Mouse (Mus musculus): ENCODE results near the gene Dda1. TPM values are rescaled to one million over a fixed set of nuclear protein-coding genes. Genes with fewer than 3 reads are reported as not detected.
A peak's percentile ranks its signal among the peaks of the same experiment; 100 is the strongest.

The Dda1 gene
- polyA plus RNA-seq, 1 experiment = 126 TPM

DNA sequence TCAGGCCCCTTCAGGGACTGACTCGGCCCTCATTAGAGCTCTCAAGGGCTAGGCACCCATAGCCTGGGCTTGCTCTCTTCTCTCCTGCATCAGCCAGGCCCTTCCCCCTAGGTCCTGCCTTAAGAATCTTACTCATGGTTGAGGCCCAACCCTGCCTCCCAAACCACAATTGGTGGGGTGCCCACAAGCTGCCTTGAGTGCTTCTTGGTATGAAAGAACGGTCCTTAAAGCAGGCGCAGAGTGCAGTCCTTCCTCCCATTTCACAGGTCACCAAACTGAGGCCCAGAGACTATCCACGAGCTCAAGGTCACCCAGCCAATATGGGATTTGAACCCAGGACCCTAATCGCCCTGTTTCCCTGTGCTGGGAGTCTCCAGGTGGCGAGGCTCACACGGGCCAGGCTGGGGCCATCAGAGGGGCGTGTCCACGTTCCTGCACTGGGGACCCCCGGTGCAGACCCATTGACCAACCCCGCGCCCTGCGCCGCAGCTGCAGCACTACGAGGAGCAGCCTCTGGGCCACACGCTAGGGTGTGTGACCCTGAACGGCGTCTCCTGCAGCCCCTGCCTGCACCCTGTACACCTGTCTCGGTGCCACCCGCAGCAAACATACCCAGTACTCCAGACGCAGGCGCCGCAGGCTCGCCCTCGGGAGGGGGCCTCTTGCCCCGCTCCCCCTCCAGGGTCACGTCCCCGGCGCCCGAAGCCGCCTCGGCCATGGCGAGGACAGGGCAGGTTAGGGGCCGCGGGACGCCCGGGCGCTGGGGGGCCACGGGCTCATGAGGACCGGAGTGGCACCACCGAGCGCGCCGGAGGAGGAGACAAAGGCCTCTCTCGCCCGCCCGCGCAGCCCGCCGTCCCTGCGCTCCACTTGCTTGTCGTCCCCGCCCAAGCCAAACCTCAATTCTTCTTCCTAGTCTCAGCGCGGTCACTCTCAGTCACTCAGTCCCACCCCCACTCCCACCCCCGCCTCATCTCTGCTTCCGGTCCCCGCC is 16.4 kb downstream of the Dda1 start, which contains the start of gene Ano8:
Gene Ano8, minus strand, starts transcription at position 822 of the 994 bp plus-strand sequence.
- Histone ChIP-seq H3K4me3 (ENCODE audit: insufficient read depth, low read length) (peak within 1 kb of the TSS; percentile 88), H3K27ac (ENCODE audit: insufficient read depth, low read length) (peak within 1 kb of the TSS; percentile 88; the same call in 1 of the 2 replicates), H3K4me1 (ENCODE audit: control insufficient read depth, insufficient read depth, low read length) (peaks cover 5% of the 10 kb centered on the region; the same call in 1 of the 2 replicates)
- TF ChIP-seq POLR2A (IDR thresholded peaks at IDR 0.05; ENCODE audit: extremely low read depth, insufficient read depth, low read length) (peak; percentile 47; the same call in 1 of the 2 replicates), CTCF (IDR thresholded peaks at IDR 0.05; ENCODE audit: extremely low read depth, insufficient read depth, low read length) (no peak)

DNA sequence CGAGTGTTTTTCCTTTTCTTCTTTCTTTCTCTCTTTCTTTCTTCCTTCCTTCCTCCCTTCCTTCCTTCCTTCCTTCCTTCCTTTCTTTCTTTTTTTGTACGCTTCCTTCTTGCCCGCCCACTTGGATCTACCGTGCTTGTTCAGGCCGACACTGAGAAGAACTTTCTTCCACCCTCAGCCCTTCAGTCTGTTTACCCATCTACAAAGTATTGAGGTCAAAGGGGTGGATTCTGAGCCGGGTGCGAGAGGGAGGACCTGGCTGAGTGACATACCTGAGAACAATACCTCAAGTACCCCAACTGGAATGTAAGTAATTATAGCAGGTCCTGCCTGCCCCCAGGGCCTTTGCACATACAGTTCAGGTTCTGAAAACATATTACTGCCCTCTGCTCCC is 17.1 kb downstream of the Dda1 start:
- Histone ChIP-seq H3K4me3 (ENCODE audit: insufficient read depth, low read length) (peak overlapping the region; percentile 88), H3K4me1 (ENCODE audit: control insufficient read depth, insufficient read depth, low read length) (peaks cover 5% of the 10 kb centered on the region; the same call in 1 of the 2 replicates), H3K27ac (ENCODE audit: insufficient read depth, low read length) (no peak overlapping the region)
- no peak for TF ChIP-seq POLR2A (IDR thresholded peaks at IDR 0.05; ENCODE audit: extremely low read depth, insufficient read depth, low read length)
- no peak for TF ChIP-seq CTCF (IDR thresholded peaks at IDR 0.05; ENCODE audit: extremely low read depth, insufficient read depth, low read length)

DNA sequence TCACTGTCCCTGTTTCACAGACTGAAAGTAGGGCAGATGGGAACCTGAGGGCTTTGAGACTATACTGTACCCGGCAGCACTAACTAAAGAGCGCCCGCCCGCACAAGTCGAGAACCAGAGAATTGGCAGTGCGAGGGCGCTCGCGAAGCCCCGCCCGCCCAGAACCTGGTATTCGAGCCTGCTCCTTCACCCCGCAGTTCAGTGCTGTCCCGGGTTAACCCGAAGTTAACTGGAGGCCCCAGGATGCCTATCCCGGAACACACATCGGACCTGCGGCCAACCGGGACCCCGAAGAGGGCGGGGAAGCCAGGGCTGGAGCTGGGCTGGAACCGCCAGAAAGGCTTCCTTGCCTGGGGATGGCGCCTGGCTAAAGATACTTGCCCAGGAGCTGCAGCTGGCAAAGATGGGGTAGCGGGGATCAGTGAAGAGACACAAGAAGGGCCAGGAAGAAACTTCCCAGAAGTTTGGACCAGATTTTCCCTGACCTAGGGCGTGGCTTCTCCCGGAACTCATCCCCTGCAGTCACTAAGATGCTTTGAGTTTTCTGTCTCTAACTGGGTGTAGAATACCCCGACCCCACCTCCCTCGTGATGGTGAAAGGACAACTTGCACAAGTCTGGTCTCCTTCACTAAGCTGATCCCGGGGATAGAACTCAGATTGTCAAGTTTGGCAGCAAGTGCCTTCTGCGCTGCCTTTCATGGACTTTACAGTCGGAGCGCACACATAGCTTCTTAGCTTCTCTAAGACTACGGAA is 18.9 kb downstream of the Dda1 start, which contains the start of gene Gtpbp3:
Gene Gtpbp3, plus strand, starts transcription at position 413 of the 755 bp plus-strand sequence.
- Histone ChIP-seq H3K4me3 (ENCODE audit: insufficient read depth, low read length) (peak within 1 kb of the TSS; percentile 78), H3K27ac (ENCODE audit: insufficient read depth, low read length) (no peak within 1 kb of the TSS), H3K4me1 (ENCODE audit: control insufficient read depth, insufficient read depth, low read length) (peaks cover 5% of the 10 kb centered on the region; the same call in 1 of the 2 replicates)
- TF ChIP-seq POLR2A (IDR thresholded peaks at IDR 0.05; ENCODE audit: extremely low read depth, insufficient read depth, low read length) = no peak
- no peak for TF ChIP-seq CTCF (IDR thresholded peaks at IDR 0.05; ENCODE audit: extremely low read depth, insufficient read depth, low read length)

DNA sequence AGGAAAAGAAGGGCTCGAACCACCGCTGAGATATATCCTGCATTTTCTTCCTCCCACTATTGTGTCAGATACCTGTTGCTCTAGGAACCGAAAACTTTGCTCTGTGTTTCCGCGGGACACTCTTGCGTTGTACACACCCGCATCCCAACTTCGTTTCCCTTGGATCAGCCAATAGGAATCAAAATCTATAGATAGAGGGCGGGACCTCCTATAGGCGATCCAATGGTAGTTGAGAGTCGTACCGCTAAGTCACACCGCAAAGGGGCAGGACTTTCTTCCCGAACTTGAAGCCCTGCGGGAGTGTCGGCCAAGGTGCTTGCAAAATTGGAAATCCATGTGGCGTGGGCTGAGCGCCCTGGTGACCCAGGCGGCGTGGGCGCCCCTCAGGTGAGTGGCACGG is 19.5 kb downstream of the Dda1 start:
- Histone ChIP-seq H3K4me3 (ENCODE audit: insufficient read depth, low read length) (peak overlapping the region; percentile 78), H3K27ac (ENCODE audit: insufficient read depth, low read length) (no peak overlapping the region), H3K4me1 (ENCODE audit: control insufficient read depth, insufficient read depth, low read length) (peaks cover 5% of the 10 kb centered on the region; the same call in 1 of the 2 replicates)
- TF ChIP-seq POLR2A (IDR thresholded peaks at IDR 0.05; ENCODE audit: extremely low read depth, insufficient read depth, low read length) = peak; percentile 89
- TF ChIP-seq CTCF (IDR thresholded peaks at IDR 0.05; ENCODE audit: extremely low read depth, insufficient read depth, low read length) = no peak

DNA sequence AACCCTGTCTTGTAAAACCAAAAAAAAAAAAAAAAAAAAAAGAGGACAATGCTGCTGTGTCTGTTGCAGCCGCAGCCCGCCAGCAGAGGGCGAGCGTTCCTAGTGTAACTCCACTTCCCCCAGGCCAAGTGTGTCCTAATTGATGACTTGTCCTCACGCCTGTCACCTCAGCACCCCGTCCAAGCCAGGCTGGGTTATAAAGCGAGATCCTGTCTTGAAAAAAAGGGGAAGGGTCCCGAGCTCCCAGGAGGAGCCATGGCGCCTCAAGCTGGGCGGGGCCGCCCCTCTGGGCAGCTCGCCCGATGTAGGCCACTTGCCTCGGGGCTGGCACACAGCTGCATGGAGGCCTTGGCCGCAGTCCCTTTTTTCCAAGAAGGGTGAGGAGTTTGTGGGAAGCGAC is 26.0 kb downstream of the Dda1 start:
- H3K4me3 ChIP-seq (ENCODE audit: insufficient read depth, low read length) = no peak overlapping the region
- H3K27ac ChIP-seq (ENCODE audit: insufficient read depth, low read length) = no peak overlapping the region
- H3K4me1 ChIP-seq (ENCODE audit: control insufficient read depth, insufficient read depth, low read length) = no peaks in the 10 kb centered on the region
- TF ChIP-seq CTCF (IDR thresholded peaks at IDR 0.05; ENCODE audit: extremely low read depth, insufficient read depth, low read length) = peak; percentile 55
- no peak for TF ChIP-seq POLR2A (IDR thresholded peaks at IDR 0.05; ENCODE audit: extremely low read depth, insufficient read depth, low read length)

DNA sequence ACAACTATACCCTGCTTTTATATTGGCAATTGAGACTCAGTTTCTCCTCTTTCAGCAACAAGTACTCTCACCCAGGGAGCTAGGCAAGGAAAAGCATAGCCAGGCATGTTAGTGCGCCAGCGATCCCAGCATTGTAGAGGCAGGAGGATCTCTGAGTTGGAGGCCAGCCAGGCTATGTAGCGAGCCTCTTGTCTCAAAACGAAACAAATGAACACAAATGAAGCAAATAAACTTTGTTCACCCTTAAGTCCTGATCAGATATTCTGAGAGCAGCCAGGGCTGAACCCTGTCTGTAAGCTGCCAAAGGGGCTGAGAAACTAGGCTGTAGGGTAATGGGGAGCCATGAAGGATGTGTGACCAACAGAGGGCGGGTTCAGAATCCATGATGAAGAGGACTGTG is 26.8 kb downstream of the Dda1 start:
- Histone ChIP-seq H3K4me3 (ENCODE audit: insufficient read depth, low read length) (no peak overlapping the region), H3K4me1 (ENCODE audit: control insufficient read depth, insufficient read depth, low read length) (no peaks in the 10 kb centered on the region), H3K27ac (ENCODE audit: insufficient read depth, low read length) (no peak overlapping the region)
- no peak for TF ChIP-seq POLR2A (IDR thresholded peaks at IDR 0.05; ENCODE audit: extremely low read depth, insufficient read depth, low read length)
- TF ChIP-seq CTCF (IDR thresholded peaks at IDR 0.05; ENCODE audit: extremely low read depth, insufficient read depth, low read length) = no peak

DNA sequence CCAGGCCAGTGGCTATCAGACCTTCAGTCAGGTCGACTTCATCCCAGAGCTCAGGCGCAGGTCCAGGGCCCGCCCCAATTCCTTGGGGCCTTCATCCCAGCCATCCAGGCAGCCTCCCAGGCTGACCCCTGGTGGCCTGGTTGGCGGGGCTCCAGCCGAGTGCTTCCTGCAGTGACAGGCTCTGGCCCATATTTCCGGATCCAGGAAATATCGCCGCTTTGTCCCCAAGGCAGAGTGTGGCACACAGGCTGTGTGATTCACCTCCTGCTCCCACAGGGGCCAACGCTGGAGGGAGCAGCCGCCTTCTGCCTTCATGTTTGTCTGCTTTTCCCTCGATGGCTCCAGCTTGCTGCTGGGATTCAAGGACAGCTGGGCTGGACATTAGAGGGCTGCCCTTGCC is 27.5 kb downstream of the Dda1 start:
- Histone ChIP-seq H3K4me3 (ENCODE audit: insufficient read depth, low read length) (no peak overlapping the region), H3K4me1 (ENCODE audit: control insufficient read depth, insufficient read depth, low read length) (no peaks in the 10 kb centered on the region), H3K27ac (ENCODE audit: insufficient read depth, low read length) (no peak overlapping the region)
- TF ChIP-seq POLR2A (IDR thresholded peaks at IDR 0.05; ENCODE audit: extremely low read depth, insufficient read depth, low read length) = no peak
- no peak for TF ChIP-seq CTCF (IDR thresholded peaks at IDR 0.05; ENCODE audit: extremely low read depth, insufficient read depth, low read length)

DNA sequence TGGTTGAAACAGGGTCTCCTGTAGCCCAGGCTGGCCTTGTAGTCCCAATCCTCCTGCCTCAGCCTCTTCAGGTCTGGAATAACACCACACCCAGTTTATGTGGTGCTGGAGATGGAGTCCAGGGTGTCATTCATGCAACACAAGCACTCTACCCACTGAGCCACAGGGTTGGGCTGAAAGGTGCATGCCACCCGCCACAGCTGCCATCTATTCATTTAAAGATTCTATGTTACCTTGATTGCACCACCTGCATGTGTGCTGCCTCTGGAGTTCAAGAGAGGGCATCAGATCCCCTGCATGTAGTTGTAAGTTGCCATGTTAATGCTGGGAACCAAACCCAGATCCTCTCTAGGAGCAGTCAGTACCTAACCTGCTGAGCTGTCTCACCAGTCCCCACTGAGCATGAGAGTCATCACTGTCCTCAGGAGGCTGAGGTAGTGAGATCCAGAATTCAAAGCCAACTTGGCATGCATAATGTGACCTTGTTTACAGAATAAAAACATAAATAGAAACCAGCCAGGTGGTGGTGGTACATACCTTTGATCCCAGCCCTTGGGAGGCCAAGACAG is 28.2 kb downstream of the Dda1 start:
- Histone ChIP-seq H3K4me1 (ENCODE audit: control insufficient read depth, insufficient read depth, low read length) (no peaks in the 10 kb centered on the region), H3K4me3 (ENCODE audit: insufficient read depth, low read length) (no peak overlapping the region), H3K27ac (ENCODE audit: insufficient read depth, low read length) (no peak overlapping the region)
- TF ChIP-seq CTCF (IDR thresholded peaks at IDR 0.05; ENCODE audit: extremely low read depth, insufficient read depth, low read length) = no peak
- TF ChIP-seq POLR2A (IDR thresholded peaks at IDR 0.05; ENCODE audit: extremely low read depth, insufficient read depth, low read length) = no peak

All from cortical plate, adult 2 months (tissue).